Mouse (Mus musculus): ENCODE results near the gene Mta1.
A peak's percentile ranks its signal among the peaks of the same experiment; 100 is the strongest.

Mta1 gene

DNA sequence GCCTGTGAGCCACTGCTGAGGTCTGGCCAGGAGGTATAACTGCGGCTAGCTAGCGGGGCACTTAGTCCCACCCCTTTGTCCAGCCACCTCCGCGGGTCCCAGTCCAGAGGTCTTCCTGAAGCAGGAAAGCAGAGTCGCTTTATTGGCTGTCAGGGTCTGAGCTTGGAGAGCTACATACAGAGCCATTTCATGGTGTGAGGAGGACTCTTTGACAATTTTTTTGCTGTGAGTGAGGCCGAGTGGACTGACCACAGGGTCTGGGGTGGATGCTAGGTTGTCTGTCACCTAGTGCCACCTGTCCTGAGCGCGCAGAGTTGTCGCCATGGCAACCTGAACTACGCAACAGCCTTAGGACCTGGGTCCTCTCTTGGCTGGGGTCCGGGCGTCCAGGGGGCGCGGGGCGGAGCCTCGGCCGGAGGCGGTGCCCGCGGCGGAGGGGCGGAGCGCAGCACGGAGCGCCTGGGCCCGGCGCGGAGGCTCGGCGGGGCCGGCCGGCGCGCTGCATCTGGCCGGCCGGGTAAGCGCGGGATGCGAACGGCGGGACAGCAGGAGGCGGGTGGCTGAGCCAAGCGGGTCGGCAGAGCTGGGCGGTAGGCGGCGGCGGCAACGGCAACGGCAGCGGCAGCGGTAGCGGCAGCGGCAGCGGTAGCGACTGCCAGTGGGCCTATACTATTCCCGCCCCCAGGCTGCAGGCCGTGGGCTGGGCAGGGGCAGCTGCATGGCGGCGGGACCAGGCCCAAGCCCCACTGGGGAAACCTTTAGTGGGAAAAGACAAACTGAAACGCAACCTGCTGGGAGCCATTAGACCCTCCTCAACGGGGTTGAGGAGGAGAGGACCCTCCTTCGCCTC is 87.6 kb downstream of the Mta1 start, which contains the start of gene Tmem121:
Gene Tmem121, plus strand, starts transcription at position 489 of the 850 bp plus-strand sequence.
- DNase-seq (ENCODE audit: low read depth, low spot score), result peak; percentile 63

DNA sequence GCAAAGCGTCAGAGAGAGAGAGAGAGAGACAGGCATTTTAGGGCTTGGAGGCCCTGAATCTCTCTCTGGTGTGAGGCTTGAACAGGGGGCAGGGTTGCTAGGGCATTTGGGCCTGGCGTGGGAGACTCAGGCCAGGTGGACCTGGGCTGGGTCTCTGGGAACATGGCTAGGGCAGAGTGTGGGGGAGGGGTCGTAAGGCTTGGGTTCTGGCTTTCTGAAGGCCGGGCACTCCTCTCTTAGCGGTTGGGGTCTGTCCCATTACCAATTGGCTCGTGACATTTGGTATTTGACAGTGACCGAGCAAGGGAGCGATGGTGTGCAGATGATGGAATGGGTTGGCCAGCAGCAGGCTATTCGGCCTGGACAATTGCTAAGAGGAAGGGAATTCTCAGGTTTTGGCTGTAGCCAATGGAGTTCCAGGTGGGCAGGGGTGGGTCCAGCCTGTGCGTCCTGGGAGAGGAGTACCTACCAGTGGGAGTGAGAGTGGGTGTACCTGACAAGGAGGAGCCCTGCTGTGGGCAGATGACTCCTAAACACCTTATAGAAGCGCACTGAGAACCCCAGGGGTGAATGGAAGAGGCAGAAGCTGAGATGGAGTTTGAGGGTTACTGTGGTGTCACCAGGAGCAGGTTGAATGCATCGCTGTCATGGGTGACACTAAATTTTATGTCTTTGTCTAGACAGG is 88.4 kb downstream of the Mta1 start:
- DNase-seq (ENCODE audit: low read depth, low spot score), result peak; percentile 20

Data from brain, adult 2 months (tissue).